Mouse (Mus musculus): ENCODE measurements around the gene Il1rl1. TPM values are rescaled to one million over a fixed set of nuclear protein-coding genes. Genes with fewer than 3 reads are reported as not detected.

Il1rl1 gene
- total RNA-seq, 2 experiments from 2014 or later = 0.21 to 0.25 TPM

Other genes starting within 250 kb of the Il1rl1 start
- gene Il1r1, start 204.5 kb upstream of the Il1rl1 start, total RNA-seq (2021) = 1 to 10 TPM; 3.3 to 3.4 TPM
- 1 to 10 TPM; 1.4 to 1.9 TPM for gene Il1rl2, start 105.0 kb upstream of the Il1rl1 start, total RNA-seq (2021)
- under 1 TPM; 0.11 TPM for gene Il18r1, start 36.0 kb downstream of the Il1rl1 start, total RNA-seq (2021)
- gene Il18rap, start 85.8 kb downstream of the Il1rl1 start, total RNA-seq (2021) = under 1 TPM; 0.16 TPM
- gene Slc9a4, start 150.5 kb downstream of the Il1rl1 start, total RNA-seq (2021) = 10 to 100 TPM in 1 of 2 experiments, 1 to 10 TPM in 1; 6.2 to 11.4 TPM

Measured in layer of hippocampus, postnatal 10 days (tissue).